In genomic region chr3:46764939-46765338, GRCm38 (mm10) we compare ENCODE assay signal across 35 mouse cellular contexts.
"Had no signal": no experiment of that assay in that cellular context is flagged by ENCODE, and none has a peak within 500 bp of the region (broad histone marks: within the 10 kb centered on the region; RNA-seq: fewer than 3 reads in every experiment).

No protein-coding gene starts in this region.

- H3K27ac ChIP-seq: heart, embryonic 13.5 days; heart, embryonic 15.5 days; hindbrain, embryonic 10.5 days; hindbrain, embryonic 12.5 days; hindbrain, embryonic 13.5 days; hindbrain, embryonic 14.5 days; hindbrain, embryonic 15.5 days; hindbrain, postnatal 0 days; intestine, embryonic 15.5 days; kidney, embryonic 15.5 days; kidney, postnatal 0 days; layer of hippocampus, adult 2 months; left cerebral cortex, adult 2 months had no signal

- DNase-seq: heart, postnatal 10 days; heart, postnatal 14 days; heart, postnatal 36 days; heart, postnatal 4 days; kidney, adult 11 months; kidney, adult 18-20 months; kidney, adult 2 months; kidney, adult 8-10 months; kidney, adult 9 months; kidney, postnatal 10 days; kidney, postnatal 14 days; kidney, postnatal 25 days; kidney, postnatal 36 days; kidney, postnatal 4 days; layer of hippocampus, adult 9-11 months; layer of hippocampus, postnatal 36 days had no signal

- H3K4me3 ChIP-seq: heart, embryonic 12.5 days; heart, embryonic 13.5 days; heart, embryonic 15.5 days; hindbrain, embryonic 10.5 days; hindbrain, embryonic 12.5 days; hindbrain, embryonic 13.5 days; hindbrain, embryonic 15.5 days; intestine, embryonic 15.5 days; kidney, embryonic 15.5 days; layer of hippocampus, adult 2 months; left cerebral cortex, adult 2 months had no signal

- H3K36me3 ChIP-seq: heart, embryonic 12.5 days; heart, embryonic 13.5 days; heart, embryonic 15.5 days; hindbrain, embryonic 10.5 days; hindbrain, embryonic 12.5 days; hindbrain, embryonic 13.5 days; hindbrain, embryonic 15.5 days; intestine, embryonic 15.5 days; kidney, embryonic 15.5 days had no signal

- ATAC-seq: hindbrain, embryonic 16.5 days; hindbrain, postnatal 0 days; inflammation-experienced regulatory T-cells, adult 6 months; intestine, embryonic 15.5 days; intestine, embryonic 16.5 days; intestine, postnatal 0 days had no signal

- H3K4me1 ChIP-seq: heart, embryonic 12.5 days; heart, embryonic 13.5 days; heart, embryonic 15.5 days; hindbrain, embryonic 10.5 days; hindbrain, embryonic 12.5 days; hindbrain, embryonic 13.5 days; hindbrain, embryonic 15.5 days; intestine, embryonic 15.5 days; kidney, embryonic 15.5 days had no signal

- H3K9me3 ChIP-seq: heart, embryonic 12.5 days; heart, embryonic 13.5 days; heart, embryonic 15.5 days; hindbrain, embryonic 10.5 days; hindbrain, embryonic 12.5 days; hindbrain, embryonic 13.5 days; hindbrain, embryonic 15.5 days; intestine, embryonic 15.5 days; kidney, embryonic 15.5 days had no signal

- H3K27me3 ChIP-seq: heart, embryonic 12.5 days; heart, embryonic 13.5 days; heart, embryonic 15.5 days; hindbrain, embryonic 12.5 days; hindbrain, embryonic 13.5 days; hindbrain, embryonic 15.5 days; intestine, embryonic 15.5 days; kidney, embryonic 15.5 days had no signal

- H3K4me2 ChIP-seq: heart, embryonic 11.5 days; heart, embryonic 12.5 days; heart, embryonic 13.5 days; heart, embryonic 15.5 days; hindbrain, embryonic 12.5 days; hindbrain, embryonic 13.5 days; hindbrain, embryonic 14.5 days; hindbrain, embryonic 15.5 days; intestine, embryonic 15.5 days; kidney, embryonic 15.5 days had no signal

- H3K9ac ChIP-seq: heart, embryonic 12.5 days; heart, embryonic 13.5 days; heart, embryonic 15.5 days; hindbrain, embryonic 12.5 days; hindbrain, embryonic 13.5 days; hindbrain, embryonic 14.5 days; hindbrain, embryonic 15.5 days; intestine, embryonic 15.5 days; kidney, embryonic 15.5 days had no signal
